Mouse (Mus musculus) adrenal gland, postnatal 36 days (tissue): ENCODE results near the gene Hivep1. TPM values are rescaled to one million over a fixed set of nuclear protein-coding genes. Genes with fewer than 3 reads are reported as not detected.

ENCODE experiments used
- DNase-seq, 2 experiments: peaks; one replicate each; pipeline ENCODE4 v3.0.0; 2021; ENCODE audit warnings: mixed read lengths in 1 of 2
- long read RNA-seq, 2 experiments: library from polyadenylated mRNA; stranded (forward); transcript quantifications; one replicate each; pipeline ENCODE4 v2.0.0; 2021; ENCODE audit warnings: borderline sequencing depth in 2 of 2
- total RNA-seq, 2 experiments: library from RNA; stranded (reverse); gene quantifications; 2 replicates each; pipeline ENCODE4 v1.2.3; 2021

Gene Hivep1
- 10 to 100 TPM; 21.5 to 29.1 TPM for total RNA-seq
- long read RNA-seq, experiment 1, partial matches to known transcripts = 3 of 4 reads
- long read RNA-seq, experiment 1, other reads (novel, unspliced or antisense) = 0 of 4 reads
- long read RNA-seq, experiment 2, partial matches to known transcripts = 1 of 1 reads
- long read RNA-seq, experiment 2, other reads (novel, unspliced or antisense) = 0 of 1 reads

DNA sequence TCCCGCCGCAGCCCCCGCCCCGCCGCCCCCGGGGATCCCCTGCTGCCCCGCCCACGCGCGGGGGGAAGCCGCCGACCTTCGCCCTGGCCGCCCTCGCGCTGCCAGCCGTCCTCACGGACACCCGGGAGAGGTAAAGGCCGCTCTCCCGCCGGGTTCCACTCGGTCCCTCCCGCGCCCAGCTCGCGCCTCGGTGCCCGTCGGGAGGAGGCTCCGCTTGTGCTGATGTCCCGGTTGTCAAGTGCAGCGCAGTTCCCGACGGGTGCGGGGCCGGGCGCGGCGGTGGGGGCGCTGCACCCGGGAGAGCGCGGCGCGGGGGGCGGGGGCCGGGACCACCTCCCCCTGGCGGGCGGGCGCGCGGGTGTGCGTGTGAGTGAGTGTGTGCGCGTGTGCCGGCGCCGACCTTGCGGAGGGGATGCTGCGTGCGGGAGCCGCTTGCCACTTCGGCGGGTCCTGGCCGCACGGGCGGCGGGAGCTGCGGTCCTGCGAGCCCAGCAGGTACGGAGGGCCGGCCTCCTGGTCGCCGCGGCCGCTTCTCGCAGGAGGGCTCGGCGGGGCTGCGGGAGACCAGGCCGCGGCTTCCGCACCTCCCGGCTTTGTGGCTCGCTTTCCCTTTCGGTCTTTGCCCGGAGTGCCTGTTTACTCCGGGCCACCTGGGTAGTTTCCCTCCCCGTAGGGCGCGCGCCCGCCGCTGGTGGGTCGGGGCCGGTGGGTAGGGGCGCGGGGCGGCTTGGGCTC, at the start of gene Hivep1:
TSS of gene Hivep1 (plus strand) at position 61 of the 735 bp plus-strand sequence.
- DNase-seq = peak in 1 of 2 experiments; percentile 90

DNA sequence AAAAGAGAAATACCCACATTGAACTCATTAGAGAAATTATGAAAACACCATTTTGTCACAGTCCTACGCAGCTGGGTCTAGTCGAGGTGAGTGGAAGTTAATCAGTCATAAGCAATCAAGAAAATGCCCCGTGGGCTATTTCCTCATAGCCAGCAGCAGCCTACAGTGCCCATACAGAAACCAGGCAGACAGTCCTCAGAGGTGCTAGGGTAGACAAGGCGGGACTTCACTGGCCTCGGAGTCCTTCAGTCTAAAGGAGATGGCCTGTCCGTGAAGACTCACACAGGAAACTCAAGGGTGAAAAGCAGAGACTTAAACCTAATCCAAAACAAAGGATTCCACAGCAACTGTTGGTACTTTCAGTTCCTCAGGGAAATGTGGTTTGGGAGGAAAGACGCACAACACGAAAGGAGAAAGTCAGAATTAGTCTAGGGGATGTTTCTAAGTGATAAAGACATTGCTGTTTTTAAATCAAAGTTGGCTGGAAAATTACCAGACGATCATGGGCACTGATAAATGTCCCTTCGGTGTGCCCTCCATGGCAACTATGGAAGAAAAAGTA, 36.3 kb upstream of the Hivep1 start:
- DNase-seq = no peak

DNA sequence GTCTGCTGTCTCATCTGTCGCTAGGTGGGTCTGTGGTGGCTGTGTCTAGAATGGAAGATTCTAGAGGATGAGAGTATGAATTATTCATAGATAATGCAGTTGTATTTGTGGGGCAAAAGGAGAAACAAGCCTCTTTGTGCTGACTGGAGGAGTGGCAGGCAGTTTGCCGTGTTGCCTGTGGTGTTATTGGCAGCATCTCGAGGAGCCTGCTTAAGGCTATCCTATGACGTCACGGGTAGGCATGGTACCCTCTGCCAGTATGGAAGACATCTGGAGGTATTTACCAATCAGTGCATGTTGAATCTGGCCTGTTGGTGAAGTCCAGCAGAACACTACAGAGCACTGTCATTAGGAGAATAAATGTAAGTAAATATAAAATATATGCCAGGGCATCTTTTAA, 35.6 kb upstream of the Hivep1 start:
- no peak for DNase-seq

- DNase-seq = no peak
Measured at GRCm38 (mm10) chr13:42018356-42018755, 33.5 kb upstream of the Hivep1 start.

- DNase-seq = no peak
Measured at GRCm38 (mm10) chr13:42041203-42041602, 10.6 kb upstream of the Hivep1 start.

GRCm38 (mm10) chr13:42043431-42043830, 8.4 kb upstream of the Hivep1 start:
- no peak for DNase-seq

DNA sequence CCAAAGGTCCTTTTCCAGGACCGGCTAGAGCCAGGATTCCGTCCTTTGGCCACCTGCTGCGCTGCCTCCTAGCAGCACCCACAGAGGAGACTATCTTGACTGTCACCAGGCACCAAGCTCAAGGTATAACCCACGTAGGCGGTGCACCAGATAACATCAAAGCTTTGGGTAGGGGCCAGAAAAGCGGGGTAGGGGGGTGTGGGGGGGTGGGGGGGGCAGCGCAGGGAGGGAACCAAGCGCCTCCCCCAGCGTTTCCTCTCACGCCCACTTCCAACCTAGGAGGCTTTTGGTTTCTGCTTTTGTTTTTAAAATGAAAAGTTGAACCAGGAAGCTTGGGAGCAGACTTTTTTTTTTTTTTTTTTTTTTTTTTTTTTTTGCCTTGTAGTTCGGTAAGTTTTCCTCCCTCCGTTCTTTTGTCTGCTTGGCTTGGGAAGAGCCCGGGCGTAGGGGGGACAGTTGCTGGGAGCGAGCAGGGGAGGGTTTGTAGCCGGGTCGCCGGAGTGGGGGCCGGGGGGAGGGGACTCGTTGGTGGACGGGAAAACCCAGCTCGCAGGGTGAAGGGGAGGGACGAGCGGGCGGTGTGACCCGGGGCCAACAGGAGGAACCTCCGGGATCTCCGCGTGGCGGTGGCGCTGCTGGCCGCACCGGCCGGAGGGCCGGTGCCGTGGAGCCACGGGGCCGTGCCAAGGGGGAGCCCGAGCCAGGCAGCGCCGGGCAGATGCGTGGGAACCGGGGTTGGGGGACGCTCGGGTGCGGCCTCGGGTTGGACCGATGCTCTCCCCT, 2.6 kb upstream of the Hivep1 start:
- DNase-seq = peak; percentile 90 to 92

- DNase-seq = no peak
Measured at GRCm38 (mm10) chr13:42049774-42050125, 2.1 kb upstream of the Hivep1 start.

DNA sequence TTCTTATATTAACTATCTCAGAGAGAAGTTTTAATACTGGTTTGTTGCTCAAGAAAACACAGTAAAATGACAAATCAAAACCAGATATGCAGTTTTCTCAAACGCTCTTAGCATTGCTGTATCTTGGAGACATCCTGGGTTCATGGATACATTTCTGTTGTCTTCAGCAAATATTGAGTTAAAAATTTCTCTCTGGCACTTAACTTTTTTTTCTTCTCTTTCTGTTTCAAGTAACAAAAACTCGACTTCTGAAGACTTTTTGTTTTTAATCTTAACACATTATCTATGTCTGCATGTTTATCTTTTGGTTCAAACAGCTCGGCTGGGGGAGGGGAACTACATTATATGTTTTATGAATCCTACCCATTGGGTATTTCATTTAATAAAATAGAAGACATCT, 1.7 kb upstream of the Hivep1 start:
- peak in 1 of 2 experiments; percentile 8 for DNase-seq

DNA sequence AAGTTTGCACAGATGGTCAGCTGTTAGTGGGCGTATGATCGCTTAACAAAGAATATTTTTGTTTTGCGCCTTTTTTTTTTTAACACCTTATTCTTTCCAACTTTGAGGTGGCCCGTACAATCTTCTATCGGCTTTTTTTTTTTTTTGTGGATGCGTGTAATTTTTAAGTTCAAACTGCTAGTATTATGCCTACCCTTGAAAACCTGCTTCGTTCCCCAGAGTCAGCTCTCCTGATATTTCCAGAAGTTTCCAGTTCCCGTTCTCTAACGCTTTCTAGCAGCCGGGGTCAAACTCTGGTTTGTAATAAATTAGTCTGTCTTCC, 980 bp upstream of the Hivep1 start:
- DNase-seq = no peak

DNA sequence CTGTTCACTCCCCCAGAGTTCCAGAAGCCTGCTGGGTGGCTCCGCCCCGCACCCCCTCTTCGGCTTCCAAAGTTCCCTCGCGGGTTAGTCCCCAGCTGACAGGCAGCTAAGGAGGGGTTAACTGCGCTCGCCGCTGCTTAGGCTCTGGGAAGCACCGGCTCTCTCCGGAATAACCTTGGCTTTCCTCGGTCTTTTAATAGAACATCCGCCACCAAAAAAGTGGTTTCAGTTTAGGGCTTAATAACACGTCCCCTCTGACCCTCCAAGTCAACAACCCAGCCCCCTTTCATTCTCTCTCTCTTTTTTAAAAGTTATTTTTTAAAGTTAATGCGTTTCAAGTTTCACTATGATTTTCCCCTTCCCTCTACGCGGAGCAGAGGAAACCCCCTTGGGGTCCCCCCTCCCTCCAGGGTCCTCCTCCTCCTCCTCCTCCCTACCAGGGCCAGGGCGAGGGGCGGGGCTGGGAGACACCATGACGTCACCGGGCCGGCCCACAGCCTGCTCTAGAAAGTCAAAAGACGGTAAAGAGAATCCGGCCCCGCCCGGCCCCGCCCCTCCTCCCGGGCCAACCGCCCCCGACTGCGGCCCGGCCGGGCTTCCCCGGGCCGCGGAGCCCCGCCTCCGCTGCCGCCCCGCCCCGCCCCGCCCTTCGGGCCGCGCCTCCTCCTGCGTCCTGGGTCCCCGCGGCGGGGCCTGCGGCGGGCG, 467 bp upstream of the Hivep1 start:
- DNase-seq = peak; percentile 100

- peak; percentile 71 to 80 for DNase-seq
Measured at GRCm38 (mm10) chr13:42052696-42053541, 1.1 kb downstream of the Hivep1 start.

GRCm38 (mm10) chr13:42053656-42054055, 1.8 kb downstream of the Hivep1 start:
- DNase-seq = peak in 1 of 2 experiments; percentile 11

GRCm38 (mm10) chr13:42054138-42054537, 2.3 kb downstream of the Hivep1 start:
- no peak for DNase-seq

- no peak for DNase-seq
Measured at GRCm38 (mm10) chr13:42056712-42057332, 5.0 kb downstream of the Hivep1 start.

DNA sequence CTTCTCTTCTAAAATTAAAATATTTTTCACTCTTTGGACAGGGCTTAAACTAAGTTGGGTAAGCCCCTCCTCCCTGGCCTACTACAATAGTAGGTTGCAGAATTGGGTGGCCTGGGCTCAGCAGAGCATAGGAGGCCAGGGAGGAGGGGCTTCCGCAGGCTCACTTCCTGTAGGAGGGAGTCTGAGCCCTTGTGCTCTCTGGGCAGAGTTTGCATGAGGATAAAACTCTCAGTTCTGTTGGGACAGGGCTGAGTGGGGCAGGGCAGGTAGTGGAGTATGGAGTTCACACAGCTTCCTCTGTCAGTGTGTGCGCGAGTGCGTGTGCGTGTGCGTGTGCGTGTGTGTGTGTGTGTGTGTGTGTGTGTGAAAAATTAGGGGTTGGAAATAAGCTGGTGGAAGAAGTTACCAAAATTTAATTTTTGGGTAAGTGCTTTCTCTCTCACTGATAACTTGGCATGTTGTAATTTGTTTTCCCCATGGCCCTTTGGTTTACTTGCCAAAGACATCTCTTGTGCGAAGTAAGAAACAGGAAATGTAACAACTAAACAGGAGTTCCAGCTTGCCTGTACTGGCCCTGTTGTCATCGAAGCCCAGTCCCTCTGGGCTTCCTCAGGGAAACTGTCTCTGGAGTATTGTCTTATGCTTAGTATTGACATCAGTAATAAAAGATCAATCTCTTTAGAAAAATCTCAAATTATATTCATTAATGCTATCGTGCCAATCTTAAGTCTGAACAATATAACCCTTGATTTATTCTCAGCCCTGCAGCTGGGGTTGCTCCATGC, 9.2 kb downstream of the Hivep1 start:
- no peak for DNase-seq

- no peak for DNase-seq
Measured at GRCm38 (mm10) chr13:42064257-42064656, 12.4 kb downstream of the Hivep1 start.

DNA sequence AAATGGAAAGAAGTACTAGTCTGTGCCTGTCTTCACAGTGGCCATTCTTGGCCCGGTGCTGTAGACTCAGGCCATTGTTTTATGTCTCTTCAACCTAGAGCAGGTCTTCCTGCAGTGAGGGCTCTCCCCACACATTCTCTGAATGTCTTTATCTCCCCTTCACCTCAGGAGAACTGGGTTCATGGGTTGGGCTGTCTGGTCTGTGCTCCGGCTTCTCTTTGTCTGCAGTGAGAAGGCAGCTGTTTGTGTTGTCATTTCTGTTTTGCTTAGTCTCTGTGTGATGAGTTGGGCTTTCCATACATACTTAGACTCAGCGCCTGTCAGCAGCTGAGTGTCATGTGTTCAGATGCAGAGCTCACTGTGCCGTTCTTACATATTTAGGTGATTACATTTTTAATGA, 18.4 kb downstream of the Hivep1 start:
- DNase-seq = no peak

DNA sequence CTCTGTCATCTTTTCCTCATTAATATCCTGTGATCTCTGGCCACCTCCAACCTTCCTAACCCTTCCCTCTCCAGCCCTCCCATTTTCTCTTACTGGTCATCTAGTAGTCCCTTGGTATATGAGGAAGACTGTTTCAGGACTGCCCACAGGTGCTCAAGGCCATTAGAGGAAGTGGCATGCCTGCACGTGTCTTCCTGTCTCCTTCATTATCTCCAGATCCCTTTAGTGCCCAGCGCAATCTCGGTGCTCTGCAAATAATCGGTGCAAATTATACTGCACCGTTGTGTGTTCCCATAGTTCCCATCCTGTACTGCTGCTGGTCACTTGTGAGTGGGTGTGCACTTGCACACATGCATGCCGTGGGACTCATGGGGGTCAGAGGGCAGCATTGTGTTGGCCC, 19.2 kb downstream of the Hivep1 start:
- DNase-seq = no peak

GRCm38 (mm10) chr13:42073285-42073684, 21.5 kb downstream of the Hivep1 start:
- no peak for DNase-seq
